Mouse (Mus musculus): ENCODE measurements around the gene Hlcs. TPM values are rescaled to one million over a fixed set of nuclear protein-coding genes. Genes with fewer than 3 reads are reported as not detected.

The Hlcs gene
- polyA plus RNA-seq, 1 experiment from 2014 or later: 7.9 TPM

Small RNAs within 50 kb of the gene (microRNA-seq; reads per million reads assigned to microRNA genes)
- gene Gm23062: not detected

Other genes with a start within 250 kb of the Hlcs start
- 0.10 TPM in 1 of 2 replicates, not detected in the other for gene Sim2, start 228.6 kb downstream of the Hlcs start, polyA plus RNA-seq (2015; fragmentation: Nextera tagmentation; extraction: Ambion mirVana)
- 0.84 and 1.3 TPM in 2 replicates for gene Ripply3, start 14.8 kb upstream of the Hlcs start, polyA plus RNA-seq (2015; fragmentation: Nextera tagmentation; extraction: Ambion mirVana)
- 889 and 920 TPM in 2 replicates for gene Ttc3, start 57.0 kb upstream of the Hlcs start, polyA plus RNA-seq (2015; fragmentation: Nextera tagmentation; extraction: Ambion mirVana)
- gene Pigp, start 58.3 kb upstream of the Hlcs start, polyA plus RNA-seq (2015; fragmentation: Nextera tagmentation; extraction: Ambion mirVana): 108 and 122 TPM in 2 replicates
- gene Vps26c, start 213.3 kb upstream of the Hlcs start, polyA plus RNA-seq (2015; fragmentation: Nextera tagmentation; extraction: Ambion mirVana): 91.3 and 98.0 TPM in 2 replicates

All from hindbrain, embryonic 16.5 days (tissue).